Mouse (Mus musculus): Measurements from ENCODE around the gene Hpse. TPM values are rescaled to one million over a fixed set of nuclear protein-coding genes. Genes with fewer than 3 reads are reported as not detected.

The Hpse gene
- polyA plus RNA-seq, 1 experiment: not detected

DNA sequence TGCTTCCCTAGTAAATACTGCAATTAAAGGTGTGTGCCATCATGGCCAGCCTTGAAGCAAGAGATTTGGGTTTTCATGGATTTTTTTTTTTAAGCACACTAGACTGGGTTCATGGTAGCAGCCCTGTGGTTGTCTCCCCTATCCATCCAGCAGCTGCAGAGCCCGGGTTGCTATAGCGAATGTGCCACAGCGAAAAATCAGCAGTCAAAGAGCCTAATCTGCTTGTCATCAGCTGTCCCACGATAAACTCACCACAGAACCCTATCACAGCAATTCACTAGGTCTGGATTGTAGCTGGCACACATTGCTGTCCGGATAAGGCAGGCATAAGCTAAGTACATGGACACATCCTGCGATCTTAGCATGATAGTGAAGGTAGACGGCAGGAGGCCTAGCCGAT is 17.4 kb upstream of the Hpse start:
- TF ChIP-seq TAL1 (IDR thresholded peaks at IDR 0.05; ENCODE audit: low read length) (no peak), GATA1 (IDR thresholded peaks at IDR 0.05; ENCODE audit: low read length) (no peak)
- Histone ChIP-seq H3K27me3 (ENCODE audit: control insufficient read depth) (no peaks in the 10 kb centered on the region), H3K36me3 (ENCODE audit: control insufficient read depth) (no peaks in the 10 kb centered on the region), H3K4me3 (replicated peaks) (no peak overlapping the region), H3K9me3 (ENCODE audit: control insufficient read depth, low read length) (peaks cover 19% of the 10 kb centered on the region), H3K4me1 (ENCODE audit: control insufficient read depth) (peaks cover 10% of the 10 kb centered on the region)

DNA sequence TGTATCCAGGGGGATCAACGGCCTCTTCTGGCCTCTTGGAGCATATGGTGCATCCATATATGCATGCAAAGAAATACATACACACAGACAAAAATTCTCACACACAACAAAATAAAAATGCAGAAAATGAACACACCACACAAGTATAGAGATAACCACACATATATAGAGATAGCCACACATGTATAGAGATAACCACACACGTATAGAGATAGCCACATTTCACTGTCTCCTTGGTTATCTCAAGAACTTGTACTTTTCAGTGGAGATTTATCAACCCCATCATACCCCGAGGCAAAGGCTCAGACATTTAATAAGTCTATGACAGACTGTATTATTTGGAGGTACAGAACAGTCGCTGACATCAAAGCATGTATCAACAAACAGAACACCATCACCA is 15.0 kb upstream of the Hpse start:
- TF ChIP-seq GATA1 (IDR thresholded peaks at IDR 0.05; ENCODE audit: low read length) (no peak), TAL1 (IDR thresholded peaks at IDR 0.05; ENCODE audit: low read length) (no peak)
- peaks cover 11% of the 10 kb centered on the region for H3K9me3 ChIP-seq (ENCODE audit: control insufficient read depth, low read length)
- no peaks in the 10 kb centered on the region for H3K36me3 ChIP-seq (ENCODE audit: control insufficient read depth)
- H3K27me3 ChIP-seq (ENCODE audit: control insufficient read depth): no peaks in the 10 kb centered on the region
- peaks cover 10% of the 10 kb centered on the region for H3K4me1 ChIP-seq (ENCODE audit: control insufficient read depth)
- H3K4me3 ChIP-seq (replicated peaks): no peak overlapping the region

DNA sequence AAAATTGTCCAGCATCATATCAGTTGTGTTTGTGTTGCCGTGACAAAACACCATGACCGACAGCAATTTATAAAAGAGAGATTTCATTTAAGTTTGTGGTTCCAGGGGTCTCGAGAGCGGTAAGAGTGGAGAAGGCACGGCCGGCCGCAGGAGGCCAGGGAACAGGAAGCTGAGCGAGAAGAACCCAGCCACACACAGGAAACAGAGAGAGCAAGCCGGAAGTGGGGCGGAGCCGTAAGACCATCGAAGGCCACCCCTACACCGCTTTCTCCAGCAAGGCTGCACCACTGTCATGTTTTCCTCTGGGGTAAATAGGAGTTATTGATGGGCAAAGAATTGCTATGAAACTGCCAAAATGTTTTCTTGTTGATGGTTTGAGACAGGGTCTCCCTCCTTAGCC is 9.2 kb upstream of the Hpse start:
- H3K36me3 ChIP-seq (ENCODE audit: control insufficient read depth): no peaks in the 10 kb centered on the region
- H3K9me3 ChIP-seq (ENCODE audit: control insufficient read depth, low read length): peaks cover 7% of the 10 kb centered on the region
- no peak for TF ChIP-seq GATA1 (IDR thresholded peaks at IDR 0.05; ENCODE audit: low read length)
- TF ChIP-seq TAL1 (IDR thresholded peaks at IDR 0.05; ENCODE audit: low read length): no peak
- H3K4me1 ChIP-seq (ENCODE audit: control insufficient read depth): no peaks in the 10 kb centered on the region
- H3K27me3 ChIP-seq (ENCODE audit: control insufficient read depth): no peaks in the 10 kb centered on the region
- no peak overlapping the region for H3K4me3 ChIP-seq (replicated peaks)

DNA sequence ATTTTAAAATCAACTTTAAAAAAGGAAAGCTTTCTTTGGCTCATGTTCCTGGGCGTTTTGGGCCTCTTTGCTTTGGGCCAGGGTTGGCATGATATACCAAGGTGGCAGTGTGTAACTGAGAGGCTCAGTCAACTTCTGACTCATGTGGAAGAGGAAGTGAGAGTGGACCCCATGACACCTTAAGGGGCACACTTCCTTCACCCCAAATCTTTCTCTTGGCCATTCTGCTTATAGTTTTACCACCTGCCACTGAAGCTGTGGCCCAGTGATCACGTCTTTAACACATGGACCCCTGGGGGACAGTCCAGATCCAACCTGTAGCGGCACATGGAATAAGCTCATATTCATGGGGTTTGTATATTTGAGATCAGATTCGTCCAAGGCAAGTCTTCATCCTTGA is 6.5 kb upstream of the Hpse start:
- Histone ChIP-seq H3K9me3 (ENCODE audit: control insufficient read depth, low read length) (peaks cover 10% of the 10 kb centered on the region), H3K4me3 (replicated peaks) (no peak overlapping the region), H3K4me1 (ENCODE audit: control insufficient read depth) (no peaks in the 10 kb centered on the region), H3K36me3 (ENCODE audit: control insufficient read depth) (no peaks in the 10 kb centered on the region), H3K27me3 (ENCODE audit: control insufficient read depth) (no peaks in the 10 kb centered on the region)
- TF ChIP-seq GATA1 (IDR thresholded peaks at IDR 0.05; ENCODE audit: low read length) (no peak), TAL1 (IDR thresholded peaks at IDR 0.05; ENCODE audit: low read length) (no peak)

DNA sequence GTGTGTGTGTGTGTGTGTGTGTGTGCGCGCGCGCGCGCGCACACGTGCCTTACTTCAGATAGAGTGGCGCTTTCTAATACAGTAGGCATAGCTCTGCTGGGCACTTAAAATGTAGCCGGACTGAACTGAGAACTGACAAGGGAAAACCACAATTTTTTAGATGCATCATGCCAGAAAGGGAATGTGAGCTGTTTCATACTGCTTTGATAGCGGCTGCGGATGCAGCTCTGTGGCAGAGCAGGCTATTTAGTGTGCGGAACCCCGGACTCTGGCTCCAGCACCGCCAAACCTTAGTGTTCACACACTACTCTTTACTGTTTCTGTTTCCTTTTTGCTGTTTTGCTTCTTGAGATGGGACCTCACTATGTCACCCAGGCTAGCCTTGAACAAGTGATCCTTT is 2.8 kb downstream of the Hpse start:
- TF ChIP-seq TAL1 (IDR thresholded peaks at IDR 0.05; ENCODE audit: low read length) (no peak), GATA1 (IDR thresholded peaks at IDR 0.05; ENCODE audit: low read length) (no peak)
- Histone ChIP-seq H3K4me1 (ENCODE audit: control insufficient read depth) (peaks cover 2% of the 10 kb centered on the region; the same call in 1 of the 2 replicates), H3K36me3 (ENCODE audit: control insufficient read depth) (no peaks in the 10 kb centered on the region), H3K27me3 (ENCODE audit: control insufficient read depth) (peaks cover 31% of the 10 kb centered on the region), H3K4me3 (replicated peaks) (no peak overlapping the region), H3K9me3 (ENCODE audit: control insufficient read depth, low read length) (no peaks in the 10 kb centered on the region)

DNA sequence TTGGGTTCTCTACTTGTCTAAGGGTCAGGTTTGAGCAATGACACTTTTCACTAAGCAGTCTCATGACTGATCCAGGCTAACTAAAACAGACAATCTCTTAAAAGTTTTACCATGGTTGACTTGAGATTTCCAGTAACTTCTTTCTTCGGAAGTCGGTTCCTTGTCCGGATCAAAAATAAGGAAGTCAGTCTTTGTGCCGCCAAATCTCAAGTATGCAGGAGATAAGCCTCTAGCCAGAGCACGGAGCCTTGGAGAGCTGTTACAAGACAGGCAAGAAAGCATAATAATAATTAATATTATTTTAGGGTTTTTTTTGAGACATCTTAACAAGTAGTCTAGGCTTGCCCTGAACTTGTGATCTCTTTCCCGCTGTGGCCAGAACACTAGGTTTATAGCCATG is 8.3 kb downstream of the Hpse start:
- no peaks in the 10 kb centered on the region for H3K9me3 ChIP-seq (ENCODE audit: control insufficient read depth, low read length)
- no peak for TF ChIP-seq GATA1 (IDR thresholded peaks at IDR 0.05; ENCODE audit: low read length)
- no peak for TF ChIP-seq TAL1 (IDR thresholded peaks at IDR 0.05; ENCODE audit: low read length)
- no peak overlapping the region for H3K4me3 ChIP-seq (replicated peaks)
- no peaks in the 10 kb centered on the region for H3K36me3 ChIP-seq (ENCODE audit: control insufficient read depth)
- H3K27me3 ChIP-seq (ENCODE audit: control insufficient read depth): no peaks in the 10 kb centered on the region
- H3K4me1 ChIP-seq (ENCODE audit: control insufficient read depth): no peaks in the 10 kb centered on the region

DNA sequence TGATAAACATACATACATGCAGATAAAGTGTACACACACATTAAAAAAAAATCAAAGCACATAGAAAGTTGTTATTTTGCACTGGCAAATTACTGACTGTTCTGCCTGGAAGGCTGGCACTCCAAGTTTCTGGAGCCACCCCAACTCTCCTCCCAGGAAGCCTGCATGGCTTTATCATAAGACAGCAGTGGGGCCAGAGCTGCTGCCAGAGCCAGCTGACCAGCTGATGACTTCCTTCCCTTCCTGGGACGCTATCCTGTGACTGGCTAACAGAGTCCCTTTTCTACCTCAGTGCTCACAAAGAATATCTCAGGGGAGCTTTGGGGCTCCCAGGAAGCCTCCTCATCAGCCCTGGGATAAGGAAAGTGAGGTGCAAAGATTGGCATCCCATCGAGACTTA is 9.5 kb downstream of the Hpse start:
- no peaks in the 10 kb centered on the region for H3K4me1 ChIP-seq (ENCODE audit: control insufficient read depth)
- H3K36me3 ChIP-seq (ENCODE audit: control insufficient read depth): no peaks in the 10 kb centered on the region
- no peak overlapping the region for H3K4me3 ChIP-seq (replicated peaks)
- H3K9me3 ChIP-seq (ENCODE audit: control insufficient read depth, low read length): no peaks in the 10 kb centered on the region
- H3K27me3 ChIP-seq (ENCODE audit: control insufficient read depth): no peaks in the 10 kb centered on the region
- TF ChIP-seq TAL1 (IDR thresholded peaks at IDR 0.05; ENCODE audit: low read length) (no peak), GATA1 (IDR thresholded peaks at IDR 0.05; ENCODE audit: low read length) (no peak)

DNA sequence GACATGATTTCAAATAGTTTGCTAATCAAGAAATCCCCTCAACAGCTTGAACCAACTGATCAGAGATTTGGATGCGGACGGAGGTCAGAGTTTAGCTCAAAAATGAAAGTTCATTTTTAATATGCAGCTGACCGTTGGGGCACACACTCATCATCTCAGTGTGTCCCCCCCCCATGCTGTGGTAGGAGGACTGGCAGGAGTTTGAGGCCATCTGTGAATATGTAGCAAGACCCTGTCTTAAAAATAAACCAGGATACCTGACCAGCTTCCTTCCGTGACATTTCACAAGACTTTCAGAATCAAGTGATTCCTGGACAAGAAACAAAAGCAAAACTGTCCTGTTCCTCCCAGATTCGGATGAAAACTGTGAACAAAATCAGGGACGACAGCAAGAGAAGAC is 10.5 kb downstream of the Hpse start:
- no peaks in the 10 kb centered on the region for H3K36me3 ChIP-seq (ENCODE audit: control insufficient read depth)
- H3K27me3 ChIP-seq (ENCODE audit: control insufficient read depth): no peaks in the 10 kb centered on the region
- no peaks in the 10 kb centered on the region for H3K9me3 ChIP-seq (ENCODE audit: control insufficient read depth, low read length)
- no peak overlapping the region for H3K4me3 ChIP-seq (replicated peaks)
- no peaks in the 10 kb centered on the region for H3K4me1 ChIP-seq (ENCODE audit: control insufficient read depth)
- TF ChIP-seq TAL1 (IDR thresholded peaks at IDR 0.05; ENCODE audit: low read length) (no peak), GATA1 (IDR thresholded peaks at IDR 0.05; ENCODE audit: low read length) (no peak)

DNA sequence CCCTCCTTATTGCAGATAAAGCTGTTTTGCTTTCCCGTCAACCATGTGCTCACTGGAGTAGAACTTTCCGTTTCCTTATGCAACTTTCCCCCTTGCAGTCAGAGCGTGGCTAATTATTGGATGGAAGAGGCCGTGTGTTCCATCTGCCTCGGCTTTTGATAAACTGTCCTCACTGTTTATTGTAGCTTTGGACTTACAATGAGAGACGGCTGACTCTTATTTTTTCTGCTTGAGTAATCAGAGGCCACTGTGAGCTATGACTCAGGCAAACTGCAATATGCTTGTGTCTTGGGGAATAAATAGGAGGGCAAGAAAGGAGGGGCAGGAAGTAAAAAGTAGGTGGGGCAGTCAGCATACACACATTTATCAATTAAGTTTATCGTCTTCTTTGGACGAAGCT is 12.8 kb downstream of the Hpse start:
- no peak for TF ChIP-seq GATA1 (IDR thresholded peaks at IDR 0.05; ENCODE audit: low read length)
- TF ChIP-seq TAL1 (IDR thresholded peaks at IDR 0.05; ENCODE audit: low read length): no peak
- Histone ChIP-seq H3K36me3 (ENCODE audit: control insufficient read depth) (no peaks in the 10 kb centered on the region), H3K4me3 (replicated peaks) (no peak overlapping the region), H3K9me3 (ENCODE audit: control insufficient read depth, low read length) (peaks cover 3% of the 10 kb centered on the region; the same call in 1 of the 2 replicates), H3K27me3 (ENCODE audit: control insufficient read depth) (no peaks in the 10 kb centered on the region), H3K4me1 (ENCODE audit: control insufficient read depth) (no peaks in the 10 kb centered on the region)

DNA sequence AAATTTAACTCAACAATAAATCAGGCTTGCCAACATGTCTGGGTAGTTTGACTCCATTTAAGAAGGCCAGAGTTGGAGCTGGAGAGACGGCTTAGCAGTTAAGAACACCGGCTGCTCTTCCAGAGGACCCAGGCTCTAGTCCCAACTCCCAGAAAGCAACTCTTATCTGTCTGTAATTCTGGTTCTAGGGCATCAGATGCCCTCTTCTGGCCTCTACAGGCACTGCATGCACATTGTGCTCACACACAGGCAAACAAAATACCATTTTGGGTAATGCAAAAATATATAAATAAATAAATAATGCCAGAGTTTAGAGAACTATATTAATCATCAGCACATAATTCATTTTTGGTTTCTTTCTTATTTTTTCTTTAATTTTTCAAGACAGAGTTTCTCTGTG is 15.2 kb downstream of the Hpse start:
- Histone ChIP-seq H3K4me3 (replicated peaks) (no peak overlapping the region), H3K27me3 (ENCODE audit: control insufficient read depth) (no peaks in the 10 kb centered on the region), H3K9me3 (ENCODE audit: control insufficient read depth, low read length) (peaks cover 3% of the 10 kb centered on the region; the same call in 1 of the 2 replicates), H3K4me1 (ENCODE audit: control insufficient read depth) (no peaks in the 10 kb centered on the region), H3K36me3 (ENCODE audit: control insufficient read depth) (no peaks in the 10 kb centered on the region)
- TF ChIP-seq TAL1 (IDR thresholded peaks at IDR 0.05; ENCODE audit: low read length): no peak
- TF ChIP-seq GATA1 (IDR thresholded peaks at IDR 0.05; ENCODE audit: low read length): no peak

All from erythroblast, embryonic 14.5 days (primary cell).